Mouse (Mus musculus) megakaryocyte, embryonic 14.5 days (primary cell): Measurements from ENCODE around the gene Wfikkn1.

Experiments used
- FLI1 ChIP-seq: IDR thresholded peaks from 2 replicates; pipeline ENCODE4 v1.6.1; 2012; ENCODE audit warnings: low read length, inconsistent platforms, mixed read lengths
- GATA1 ChIP-seq: IDR thresholded peaks from 3 replicates; pipeline ENCODE4 v1.6.1; 2012; ENCODE audit warnings: mixed read lengths, low read length, inconsistent platforms, borderline replicate concordance

- TF ChIP-seq GATA1 (no peak), FLI1 (no peak)
Observed at GRCm38 (mm10) chr17:25836397-25837075, 44.1 kb downstream of the Wfikkn1 start.
